Mouse (Mus musculus) left cerebral cortex, adult 9 months (tissue): ENCODE data around the gene Kif24.

Experiments used
- DNase-seq, 2 experiments: peaks; one replicate each; pipeline ENCODE4 v3.0.0; 2022; ENCODE audit warnings: low spot score in 2 of 2

Gene Kif24

GRCm38 (mm10) chr4:41406597-41406996 is 58.1 kb downstream of the Kif24 start:
- no peak for DNase-seq

- no peak for DNase-seq
Measured at GRCm38 (mm10) chr4:41401573-41401972, 63.1 kb downstream of the Kif24 start.

GRCm38 (mm10) chr4:41401167-41401566 is 63.5 kb downstream of the Kif24 start:
- no peak for DNase-seq

- no peak for DNase-seq
Measured at GRCm38 (mm10) chr4:41399904-41400303, 64.8 kb downstream of the Kif24 start.

GRCm38 (mm10) chr4:41398353-41398752 is 66.3 kb downstream of the Kif24 start:
- DNase-seq = no peak

GRCm38 (mm10) chr4:41394651-41395050 is 70.0 kb downstream of the Kif24 start:
- no peak for DNase-seq

- no peak for DNase-seq
Measured at GRCm38 (mm10) chr4:41391015-41391414, 73.7 kb downstream of the Kif24 start.

- DNase-seq = peak; percentile 23 to 91
Measured at GRCm38 (mm10) chr4:41390122-41390521, 74.6 kb downstream of the Kif24 start.

GRCm38 (mm10) chr4:41389240-41389639 is 75.4 kb downstream of the Kif24 start:
- no peak for DNase-seq

- no peak for DNase-seq
Measured at GRCm38 (mm10) chr4:41388616-41389015, 76.1 kb downstream of the Kif24 start.

- DNase-seq = no peak
Measured at GRCm38 (mm10) chr4:41387755-41388469, 76.8 kb downstream of the Kif24 start.

GRCm38 (mm10) chr4:41386412-41386975 is 78.2 kb downstream of the Kif24 start:
- no peak for DNase-seq

- no peak for DNase-seq
Measured at GRCm38 (mm10) chr4:41381213-41381950, 83.3 kb downstream of the Kif24 start.

- DNase-seq = no peak
Measured at GRCm38 (mm10) chr4:41377567-41377966, 87.1 kb downstream of the Kif24 start.

GRCm38 (mm10) chr4:41369702-41370437 is 94.8 kb downstream of the Kif24 start:
- no peak for DNase-seq

- DNase-seq = no peak
Measured at GRCm38 (mm10) chr4:41368198-41368597, 96.5 kb downstream of the Kif24 start.

GRCm38 (mm10) chr4:41361059-41361458 is 103.6 kb downstream of the Kif24 start:
- no peak for DNase-seq

- no peak for DNase-seq
Measured at GRCm38 (mm10) chr4:41359358-41359757, 105.3 kb downstream of the Kif24 start.

- DNase-seq = no peak
Measured at GRCm38 (mm10) chr4:41358669-41359068, 106.0 kb downstream of the Kif24 start.

GRCm38 (mm10) chr4:41357154-41357553 is 107.5 kb downstream of the Kif24 start:
- DNase-seq = no peak

GRCm38 (mm10) chr4:41353265-41353664 is 111.4 kb downstream of the Kif24 start:
- DNase-seq = no peak

- no peak for DNase-seq
Measured at GRCm38 (mm10) chr4:41352758-41353157, 111.9 kb downstream of the Kif24 start.
